Mouse (Mus musculus) testis, adult 2 months (tissue): Measurements from ENCODE around the gene Tjp1. TPM values are rescaled to one million over a fixed set of nuclear protein-coding genes. Genes with fewer than 3 reads are reported as not detected.

ENCODE experiments used
- H3K27ac ChIP-seq: fragments of 200-500 bp; 2 replicates; pipeline ENCODE4 v1.5.1; 2012; ENCODE audit warnings: low read depth, low read length; ENCODE audit not compliant: control insufficient read depth, insufficient read depth
- H3K27me3 ChIP-seq: fragments of 200-500 bp; 2 replicates; pipeline ENCODE4 v1.6.1; 2012; ENCODE audit warnings: mild to moderate bottlenecking, low read length, moderate library complexity; ENCODE audit not compliant: control insufficient read depth, insufficient read depth
- H3K36me3 ChIP-seq: fragments of 200-500 bp; 2 replicates; pipeline ENCODE4 v1.6.1; 2012; ENCODE audit warnings: mild to moderate bottlenecking, low read length; ENCODE audit not compliant: control insufficient read depth, insufficient read depth
- H3K4me1 ChIP-seq: fragments of 200-500 bp; 2 replicates; pipeline ENCODE4 v1.6.1; 2012; ENCODE audit warnings: low read length; ENCODE audit not compliant: control insufficient read depth, insufficient read depth
- H3K4me3 ChIP-seq: fragments of 200-500 bp; 2 replicates; pipeline ENCODE4 v1.5.1; 2012; ENCODE audit warnings: low read depth, mild to moderate bottlenecking, low read length, moderate library complexity, mixed read lengths; ENCODE audit not compliant: control insufficient read depth
- CTCF ChIP-seq: fragments of 200-500 bp; IDR thresholded peaks from 2 replicates; pipeline ENCODE4 v1.5.1; 2012; ENCODE audit warnings: low read depth, mild to moderate bottlenecking, inconsistent platforms, low read length, moderate library complexity; ENCODE audit not compliant: control insufficient read depth, insufficient read depth, insufficient replicate concordance
- POLR2A ChIP-seq: fragments of 200-500 bp; IDR thresholded peaks from 2 replicates; pipeline ENCODE4 v1.6.1; 2012; ENCODE audit warnings: low read depth, mild to moderate bottlenecking, inconsistent platforms, low read length, moderate library complexity; ENCODE audit not compliant: control insufficient read depth
- polyA plus RNA-seq: library from polyadenylated mRNA; depleted of rRNA; stranded (reverse); fragments of >200 nt; gene quantifications from 2 replicates; pipeline ENCODE4 v1.2.3, GENCODE M21; 2012

Tjp1 gene
- polyA plus RNA-seq, 1 experiment, result 29.3 TPM

DNA sequence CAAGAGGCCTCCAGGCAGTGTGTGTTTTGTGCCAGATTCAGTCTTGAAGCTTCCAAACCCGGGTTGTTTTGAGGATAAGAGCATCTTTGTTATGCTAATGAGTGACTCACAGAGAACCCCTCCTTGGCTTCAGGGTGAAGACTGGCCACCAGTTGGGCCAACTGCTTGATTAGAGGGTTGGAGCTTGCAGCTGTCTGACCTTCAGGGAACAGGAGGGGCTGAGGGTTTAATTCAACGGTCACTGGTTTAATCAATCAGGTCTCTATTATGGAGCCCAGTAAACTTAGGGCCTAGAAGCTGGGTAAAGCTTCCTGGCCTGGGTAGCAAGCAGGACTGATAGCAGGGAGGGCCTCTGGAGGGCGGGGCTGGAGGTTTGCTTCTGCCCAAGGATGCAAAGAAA is 73.3 kb downstream of the Tjp1 start:
- no peak overlapping the region for H3K27ac ChIP-seq
- no peaks in the 10 kb centered on the region for H3K27me3 ChIP-seq
- H3K36me3 ChIP-seq, result no peaks in the 10 kb centered on the region
- TF ChIP-seq POLR2A, result no peak
- TF ChIP-seq CTCF, result no peak
- H3K4me1 ChIP-seq, result no peaks in the 10 kb centered on the region
- no peak overlapping the region for H3K4me3 ChIP-seq

DNA sequence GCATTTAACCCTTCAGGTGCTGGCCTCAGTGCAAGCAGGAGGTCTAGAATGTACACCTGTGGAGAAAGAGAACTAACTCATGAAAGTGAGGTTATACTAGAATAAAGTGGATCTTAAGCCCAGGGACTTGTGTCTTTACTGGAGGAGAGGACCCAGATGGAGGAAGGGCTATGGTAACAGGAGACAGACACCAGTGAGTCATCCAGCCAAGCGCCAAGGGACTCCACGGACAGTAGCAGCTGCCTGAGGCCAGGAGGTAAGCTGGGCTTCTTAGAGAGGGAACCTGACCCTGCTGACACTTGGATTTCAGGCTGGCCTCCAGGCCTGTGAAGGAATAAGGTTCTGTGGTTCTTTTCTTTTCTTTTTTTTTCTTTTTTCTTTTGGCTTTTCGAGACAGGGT is 75.3 kb downstream of the Tjp1 start:
- TF ChIP-seq POLR2A (no peak), CTCF (no peak)
- Histone ChIP-seq H3K4me1 (no peaks in the 10 kb centered on the region), H3K36me3 (no peaks in the 10 kb centered on the region)

GRCm38 (mm10) chr7:65450158-65450557 is 77.4 kb downstream of the Tjp1 start:
- no peaks in the 10 kb centered on the region for H3K27me3 ChIP-seq
- H3K4me1 ChIP-seq, result no peaks in the 10 kb centered on the region
- H3K27ac ChIP-seq, result no peak overlapping the region
- TF ChIP-seq CTCF, result no peak
- no peak for TF ChIP-seq POLR2A
- no peak overlapping the region for H3K4me3 ChIP-seq
- H3K36me3 ChIP-seq, result no peaks in the 10 kb centered on the region

More for the DNA sequence above, 75.3 kb downstream of the Tjp1 start:
- no peak overlapping the region for H3K4me3 ChIP-seq
- no peak overlapping the region for H3K27ac ChIP-seq
- no peaks in the 10 kb centered on the region for H3K27me3 ChIP-seq

GRCm38 (mm10) chr7:65441505-65441904 is 86.1 kb downstream of the Tjp1 start:
- Histone ChIP-seq H3K4me1 (no peaks in the 10 kb centered on the region), H3K4me3 (no peak overlapping the region), H3K27ac (no peak overlapping the region), H3K27me3 (no peaks in the 10 kb centered on the region), H3K36me3 (no peaks in the 10 kb centered on the region)
- TF ChIP-seq POLR2A (no peak), CTCF (no peak)

- Histone ChIP-seq H3K36me3 (no peaks in the 10 kb centered on the region), H3K4me1 (no peaks in the 10 kb centered on the region), H3K27ac (no peak overlapping the region), H3K27me3 (no peaks in the 10 kb centered on the region), H3K4me3 (no peak overlapping the region)
- TF ChIP-seq CTCF (no peak), POLR2A (no peak)
Observed at GRCm38 (mm10) chr7:65439518-65439917, 88.1 kb downstream of the Tjp1 start.

GRCm38 (mm10) chr7:65438146-65438545 is 89.4 kb downstream of the Tjp1 start:
- no peak overlapping the region for H3K4me3 ChIP-seq
- TF ChIP-seq POLR2A, result no peak
- TF ChIP-seq CTCF, result no peak
- H3K4me1 ChIP-seq, result no peaks in the 10 kb centered on the region
- no peak overlapping the region for H3K27ac ChIP-seq
- no peaks in the 10 kb centered on the region for H3K27me3 ChIP-seq
- no peaks in the 10 kb centered on the region for H3K36me3 ChIP-seq

DNA sequence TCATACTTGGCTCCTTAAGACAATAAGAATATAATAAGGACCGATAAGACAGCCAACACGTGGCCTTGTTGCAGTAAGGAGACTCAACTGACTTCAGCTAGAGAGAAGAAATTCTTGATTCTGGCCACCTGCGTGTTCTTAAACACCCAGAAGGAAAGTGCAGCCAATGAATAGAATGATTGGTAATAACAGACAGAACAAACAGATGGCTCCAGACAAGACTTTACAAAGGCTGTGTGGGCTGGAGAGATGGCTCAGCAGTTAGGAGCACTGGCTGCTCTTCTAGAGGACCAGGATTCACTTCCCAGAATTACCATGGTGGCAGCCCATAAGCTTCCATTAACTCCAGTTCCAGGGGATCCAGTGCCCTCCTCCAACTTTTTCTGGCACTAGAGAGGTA is 90.7 kb downstream of the Tjp1 start:
- Histone ChIP-seq H3K4me1 (no peaks in the 10 kb centered on the region), H3K4me3 (no peak overlapping the region), H3K27ac (no peak overlapping the region), H3K36me3 (no peaks in the 10 kb centered on the region), H3K27me3 (no peaks in the 10 kb centered on the region)
- TF ChIP-seq CTCF, result no peak
- no peak for TF ChIP-seq POLR2A

GRCm38 (mm10) chr7:65431018-65431695 is 96.4 kb downstream of the Tjp1 start:
- TF ChIP-seq CTCF (no peak), POLR2A (no peak)
- Histone ChIP-seq H3K36me3 (no peaks in the 10 kb centered on the region), H3K4me1 (no peaks in the 10 kb centered on the region), H3K4me3 (no peak overlapping the region), H3K27me3 (no peaks in the 10 kb centered on the region), H3K27ac (no peak overlapping the region)
